Mouse (Mus musculus) intestine, embryonic 16.5 days (tissue): ENCODE measurements at regions not wholly inside any gene's neighbourhood (a gene's known extent, or its start where the extent isn't known, plus 50 kb on each side); places are given as distances from the start of the nearest gene placed in this dataset.

Experiments used
- ATAC-seq: fragments of 200-750 bp; cut with Nextera tagmentation; 2 replicates; pipeline ENCODE4 v1.8.0; 2017; ENCODE audit warnings: moderate TSS enrichment, moderate library complexity
- H3K27ac ChIP-seq: fragments of 300-500 bp; sonication (generic); 2 replicates; pipeline ENCODE4 v1.5.1; 2014; ENCODE audit warnings: mild to moderate bottlenecking, low read length
- H3K27me3 ChIP-seq: fragments of 300-500 bp; sonication (generic); replicated peaks from 2 replicates; pipeline ENCODE4 v1.6.1; 2014; ENCODE audit warnings: low read length, control low read depth, mixed read lengths; ENCODE audit not compliant: control insufficient read depth, insufficient read depth
- H3K36me3 ChIP-seq: fragments of 300-500 bp; sonication (generic); 2 replicates; pipeline ENCODE4 v1.6.1; 2014; ENCODE audit warnings: low read length, control low read depth; ENCODE audit not compliant: control insufficient read depth, insufficient read depth
- H3K4me1 ChIP-seq: fragments of 300-500 bp; sonication (generic); 2 replicates; pipeline ENCODE4 v1.6.1; 2014; ENCODE audit warnings: low read length, control low read depth, mixed read lengths; ENCODE audit not compliant: control insufficient read depth, insufficient read depth
- H3K4me2 ChIP-seq: fragments of 300-500 bp; sonication (generic); 2 replicates; pipeline ENCODE4 v1.6.1; 2014; ENCODE audit warnings: low read depth, low read length, control low read depth
- H3K4me3 ChIP-seq: fragments of 300-500 bp; sonication (generic); 2 replicates; pipeline ENCODE4 v1.5.1; 2014; ENCODE audit warnings: mild to moderate bottlenecking, low read length
- H3K9ac ChIP-seq: fragments of 300-500 bp; sonication (generic); 2 replicates; pipeline ENCODE4 v1.6.1; 2014; ENCODE audit warnings: low read depth, low read length
- H3K9me3 ChIP-seq: fragments of 300-500 bp; sonication (generic); 2 replicates; pipeline ENCODE4 v1.6.1; 2016; ENCODE audit warnings: low read length, control low read depth; ENCODE audit not compliant: control insufficient read depth
- WGBS: fragments of 180-500 bp; shearing (Covaris S2); extraction: QIAGEN DNeasy Blood & Tissue Kit; methylation state at CpG from one replicate; pipeline ENCODE4 v1.1.7; 2014; 5-methylcytosine and 5-hydroxymethylcytosine counted together

GRCm38 (mm10) chr8:92129241-92130015 lies 228.0 kb upstream of the Irx5 start:
- H3K27ac ChIP-seq, result no peak overlapping the region
- WGBS, result 41% methylated on average over 6 of the region's 6 CpGs
- peak; percentile 21; the same call in 1 of the 2 replicates for ATAC-seq

DNA sequence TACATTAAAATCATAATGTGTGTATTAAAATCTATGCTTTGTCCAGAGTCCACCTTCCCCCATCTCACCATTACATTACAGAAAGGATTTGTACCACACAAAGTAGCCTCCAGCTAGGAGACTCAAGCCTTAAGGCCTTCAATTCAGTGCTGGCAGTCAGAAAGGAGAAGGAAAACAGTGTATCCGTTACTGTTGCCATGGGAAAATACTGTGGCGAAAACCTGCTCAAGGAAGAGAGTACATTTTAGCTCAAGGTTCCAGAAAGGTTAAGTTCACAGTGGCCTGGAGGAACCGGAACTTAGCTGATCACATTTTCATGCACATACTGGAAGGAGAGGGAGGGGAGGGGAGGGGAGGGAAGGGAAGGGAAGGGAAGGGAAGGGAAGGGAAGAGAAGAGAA lies 231.8 kb upstream of the Irx5 start:
- Histone ChIP-seq H3K36me3 (no peaks in the 10 kb centered on the region), H3K4me1 (peaks cover 6% of the 10 kb centered on the region), H3K4me3 (no peak overlapping the region), H3K9ac (no peak overlapping the region), H3K4me2 (no peak overlapping the region), H3K27ac (no peak overlapping the region), H3K27me3 (peaks cover 4% of the 10 kb centered on the region; the same call in 1 of the 2 replicates), H3K9me3 (no peaks in the 10 kb centered on the region)
- WGBS, result 77% methylated on average over 3 of the region's 3 CpGs
- ATAC-seq, result no peak

More at GRCm38 (mm10) chr8:92129241-92130015, 228.0 kb upstream of the Irx5 start:
- H3K4me2 ChIP-seq, result no peak overlapping the region
- H3K9me3 ChIP-seq, result no peaks in the 10 kb centered on the region
- H3K4me3 ChIP-seq, result no peak overlapping the region
- peaks cover 6% of the 10 kb centered on the region for H3K4me1 ChIP-seq
- no peak overlapping the region for H3K9ac ChIP-seq
- H3K36me3 ChIP-seq, result no peaks in the 10 kb centered on the region
- H3K27me3 ChIP-seq, result peaks cover 4% of the 10 kb centered on the region; the same call in 1 of the 2 replicates

- H3K27ac ChIP-seq, result no peak overlapping the region
- H3K4me1 ChIP-seq, result no peaks in the 10 kb centered on the region
- no peaks in the 10 kb centered on the region for H3K9me3 ChIP-seq
- H3K36me3 ChIP-seq, result no peaks in the 10 kb centered on the region
- no peak overlapping the region for H3K4me3 ChIP-seq
- 53% methylated on average over 2 of the region's 2 CpGs for WGBS
- no peaks in the 10 kb centered on the region for H3K27me3 ChIP-seq
- ATAC-seq, result no peak
- H3K4me2 ChIP-seq, result no peak overlapping the region
- H3K9ac ChIP-seq, result no peak overlapping the region
Measured at GRCm38 (mm10) chr8:92121296-92121695, 236.1 kb upstream of the Irx5 start.

DNA sequence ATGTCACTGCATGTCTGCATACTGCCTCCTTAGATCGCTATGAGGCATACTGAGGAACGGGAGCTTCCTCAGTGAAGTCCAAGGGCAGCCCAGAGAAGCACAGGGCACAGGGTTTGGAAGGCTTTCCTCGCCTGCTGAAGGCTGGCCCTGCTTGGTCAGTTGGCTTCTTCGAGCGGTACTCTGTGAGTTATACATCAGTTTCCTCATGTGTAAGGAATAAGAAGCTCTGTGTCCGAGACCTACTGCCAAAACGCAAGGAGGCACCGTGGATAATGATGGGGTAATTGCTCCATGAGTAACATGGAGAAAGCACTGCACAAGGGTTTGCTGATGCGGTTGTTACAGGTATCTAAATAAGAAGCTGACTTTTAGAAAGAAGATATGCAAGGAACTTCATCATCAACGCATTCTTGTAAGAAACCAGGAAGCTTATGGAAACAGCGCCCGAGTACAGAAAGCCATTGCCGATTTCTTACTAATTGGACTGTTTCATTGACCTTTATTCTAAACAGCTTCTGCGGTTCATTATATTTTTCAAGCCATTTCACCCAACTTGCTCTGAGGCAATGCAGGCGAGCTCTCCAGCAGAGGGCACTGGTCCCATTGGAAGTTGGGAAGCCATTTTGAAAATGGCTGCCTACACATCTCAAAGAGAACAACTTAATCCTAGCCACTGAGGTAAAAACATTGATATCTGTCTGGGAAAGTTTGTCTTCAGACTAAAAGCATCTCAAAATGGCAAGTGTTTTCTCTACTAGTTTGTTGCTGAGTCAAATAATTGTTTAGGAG lies 241.8 kb upstream of the Irx5 start:
- H3K4me2 ChIP-seq, result no peak overlapping the region
- H3K27me3 ChIP-seq, result 0 out of 2 replicates have a peak, but pooled peaks cover 3% of the 10 kb centered on the region
- no peak for ATAC-seq
- no peaks in the 10 kb centered on the region for H3K9me3 ChIP-seq
- H3K4me1 ChIP-seq, result no peaks in the 10 kb centered on the region
- H3K9ac ChIP-seq, result no peak overlapping the region
- H3K36me3 ChIP-seq, result no peaks in the 10 kb centered on the region
- WGBS, result 92% methylated on average over 15 of the region's 15 CpGs
- no peak overlapping the region for H3K4me3 ChIP-seq
- H3K27ac ChIP-seq, result no peak overlapping the region

- Histone ChIP-seq H3K9me3 (no peaks in the 10 kb centered on the region), H3K4me2 (no peak overlapping the region), H3K4me1 (no peaks in the 10 kb centered on the region), H3K4me3 (no peak overlapping the region), H3K27me3 (0 out of 2 replicates have a peak, but pooled peaks cover 3% of the 10 kb centered on the region), H3K36me3 (no peaks in the 10 kb centered on the region), H3K27ac (no peak overlapping the region), H3K9ac (no peak overlapping the region)
- WGBS, result 25% methylated on average over 22 of the region's 22 CpGs
- ATAC-seq, result no peak
Measured at GRCm38 (mm10) chr8:92114311-92115275, 242.8 kb upstream of the Irx5 start.

DNA sequence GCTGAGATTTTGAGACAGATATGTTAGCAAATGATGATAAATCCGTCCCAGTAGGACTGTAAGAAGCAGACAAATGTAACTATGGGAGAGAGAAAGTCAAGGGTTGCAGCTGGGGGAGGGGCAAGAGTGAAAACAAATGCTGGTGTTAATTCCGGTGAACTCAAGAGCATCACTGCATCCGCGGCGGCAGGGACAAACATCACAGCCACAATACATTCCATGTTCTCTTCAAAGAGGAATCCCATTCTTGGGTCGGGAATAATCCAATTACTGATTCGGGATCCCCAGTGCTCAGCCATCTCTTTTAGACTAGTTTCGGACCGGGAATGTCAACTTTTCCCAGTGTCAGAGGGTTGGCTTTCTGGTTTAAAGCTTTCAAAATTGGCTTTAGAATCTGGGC lies 243.5 kb upstream of the Irx5 start:
- ATAC-seq, result no peak
- Histone ChIP-seq H3K9ac (no peak overlapping the region), H3K4me3 (no peak overlapping the region), H3K9me3 (no peaks in the 10 kb centered on the region), H3K4me1 (no peaks in the 10 kb centered on the region), H3K27ac (no peak overlapping the region), H3K27me3 (0 out of 2 replicates have a peak, but pooled peaks cover 3% of the 10 kb centered on the region), H3K36me3 (no peaks in the 10 kb centered on the region), H3K4me2 (no peak overlapping the region)
- 22% methylated on average over 9 of the region's 9 CpGs for WGBS

DNA sequence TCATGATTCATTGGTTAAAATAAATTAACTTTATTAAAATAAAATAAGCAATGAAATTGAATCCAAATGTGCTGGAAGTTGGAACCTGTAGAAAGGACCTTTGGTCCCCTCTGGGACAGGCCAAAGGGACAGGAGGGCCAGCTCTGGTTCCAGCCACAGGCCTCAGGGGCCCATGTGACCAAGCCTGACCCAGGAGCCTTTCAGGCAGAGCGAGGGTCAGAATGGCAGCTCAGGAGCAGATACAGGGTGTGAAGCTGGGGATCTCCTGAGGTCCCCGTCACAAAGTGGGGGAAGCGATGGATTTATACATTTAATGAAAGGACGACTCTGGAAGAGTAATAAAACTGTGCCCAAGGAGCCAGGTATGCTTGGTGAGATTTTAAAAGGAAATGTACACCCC lies 244.0 kb upstream of the Irx5 start:
- 75% methylated on average over 4 of the region's 4 CpGs for WGBS
- ATAC-seq, result no peak
- no peaks in the 10 kb centered on the region for H3K9me3 ChIP-seq
- no peak overlapping the region for H3K9ac ChIP-seq
- no peak overlapping the region for H3K4me2 ChIP-seq
- H3K4me1 ChIP-seq, result no peaks in the 10 kb centered on the region
- no peak overlapping the region for H3K4me3 ChIP-seq
- 0 out of 2 replicates have a peak, but pooled peaks cover 3% of the 10 kb centered on the region for H3K27me3 ChIP-seq
- H3K36me3 ChIP-seq, result no peaks in the 10 kb centered on the region
- no peak overlapping the region for H3K27ac ChIP-seq

GRCm38 (mm10) chr8:92104561-92104960 lies 252.9 kb upstream of the Irx5 start:
- WGBS, result 37% methylated on average over 6 of the region's 6 CpGs
- H3K4me3 ChIP-seq, result no peak overlapping the region
- no peak for ATAC-seq

GRCm38 (mm10) chr8:92102521-92102920 lies 254.9 kb upstream of the Irx5 start:
- Histone ChIP-seq H3K36me3 (no peaks in the 10 kb centered on the region), H3K4me1 (no peaks in the 10 kb centered on the region), H3K4me3 (no peak overlapping the region), H3K4me2 (no peak overlapping the region), H3K9me3 (no peaks in the 10 kb centered on the region), H3K27ac (no peak overlapping the region), H3K9ac (no peak overlapping the region), H3K27me3 (no peaks in the 10 kb centered on the region)
- WGBS, result 86% methylated on average over 4 of the region's 4 CpGs
- no peak for ATAC-seq

More at GRCm38 (mm10) chr8:92104561-92104960, 252.9 kb upstream of the Irx5 start:
- H3K9me3 ChIP-seq, result no peaks in the 10 kb centered on the region
- H3K4me2 ChIP-seq, result no peak overlapping the region
- no peak overlapping the region for H3K27ac ChIP-seq
- no peak overlapping the region for H3K9ac ChIP-seq
- no peaks in the 10 kb centered on the region for H3K36me3 ChIP-seq
- no peaks in the 10 kb centered on the region for H3K27me3 ChIP-seq
- no peaks in the 10 kb centered on the region for H3K4me1 ChIP-seq
